Mouse (Mus musculus): ENCODE results near the gene Lipa. TPM values are rescaled to one million over a fixed set of nuclear protein-coding genes. Genes with fewer than 3 reads are reported as not detected.

The Lipa gene
- total and polyA plus RNA-seq, 2 experiments from 2014 or later: 18.9 to 20.3 TPM

DNA sequence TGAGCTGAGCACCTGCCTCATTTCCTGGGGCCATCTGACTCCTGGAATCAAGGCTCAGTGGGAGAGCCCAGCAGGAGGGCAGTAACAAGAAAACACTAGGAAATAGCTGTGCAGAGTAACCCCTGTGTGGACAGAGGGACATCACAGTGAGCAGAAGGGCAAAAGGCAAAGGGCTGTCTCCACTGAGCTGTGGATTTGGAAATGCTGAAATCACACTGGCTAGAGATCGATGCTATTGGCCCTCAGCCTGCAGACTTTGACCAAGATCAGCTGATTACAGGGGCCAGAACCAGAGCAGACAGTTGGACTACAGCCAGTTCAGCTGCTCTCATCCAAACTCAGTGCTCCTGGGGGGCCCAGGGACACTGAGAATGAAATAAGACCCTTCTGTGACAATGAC, 30.9 kb downstream of the Lipa start:
- H3K27me3 ChIP-seq (ENCODE audit: insufficient read depth, low read length): no peaks in the 10 kb centered on the region
- TF ChIP-seq CTCF (IDR thresholded peaks at IDR 0.05; ENCODE audit: low read depth): no peak
- no peak overlapping the region for H3K4me3 ChIP-seq (ENCODE audit: low read length)
- DNase-seq (ENCODE audit: low spot score): no peak
- H3K4me1 ChIP-seq (ENCODE audit: insufficient read depth, low read length): no peaks in the 10 kb centered on the region
- H3K36me3 ChIP-seq (ENCODE audit: insufficient read depth, low read length): no peaks in the 10 kb centered on the region
- no peak overlapping the region for H3K27ac ChIP-seq
- no peak overlapping the region for H3K9ac ChIP-seq (replicated peaks; ENCODE audit: low read length)
- ATAC-seq: no peak
- no peak overlapping the region for H3K4me2 ChIP-seq (ENCODE audit: low read depth, low read length)
- 39% methylated on average over 1 of the region's 1 CpGs for WGBS
- no peaks in the 10 kb centered on the region for H3K9me3 ChIP-seq (ENCODE audit: low read length)

DNA sequence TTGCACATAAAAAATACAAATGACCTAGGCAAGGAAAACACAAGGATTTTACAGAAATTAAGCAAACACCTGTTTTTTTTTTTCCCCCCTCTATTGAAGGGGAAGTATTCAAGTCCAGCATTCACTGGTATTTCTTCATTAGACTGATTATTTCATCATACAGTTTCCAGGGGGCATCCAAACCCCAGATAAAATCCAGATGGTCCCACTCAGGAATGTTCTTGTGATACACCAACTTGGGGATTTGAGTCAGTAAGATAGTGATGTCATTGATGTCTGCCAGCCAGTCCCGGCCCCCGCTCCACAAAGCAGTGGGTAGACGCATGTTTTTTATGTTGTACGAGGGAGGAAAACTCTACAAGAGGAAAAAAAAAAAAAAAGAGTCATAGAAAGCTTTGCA, 33.4 kb downstream of the Lipa start:
- Histone ChIP-seq H3K36me3 (ENCODE audit: insufficient read depth, low read length) (no peaks in the 10 kb centered on the region), H3K9ac (replicated peaks; ENCODE audit: low read length) (no peak overlapping the region), H3K4me1 (ENCODE audit: insufficient read depth, low read length) (no peaks in the 10 kb centered on the region), H3K27ac (no peak overlapping the region), H3K4me2 (ENCODE audit: low read depth, low read length) (no peak overlapping the region), H3K27me3 (ENCODE audit: insufficient read depth, low read length) (no peaks in the 10 kb centered on the region), H3K9me3 (ENCODE audit: low read length) (no peaks in the 10 kb centered on the region), H3K4me3 (ENCODE audit: low read length) (no peak overlapping the region)
- TF ChIP-seq CTCF (IDR thresholded peaks at IDR 0.05; ENCODE audit: low read depth): no peak
- WGBS: 92% methylated on average over 4 of the region's 4 CpGs
- no peak for ATAC-seq
- no peak for DNase-seq (ENCODE audit: low spot score)

DNA sequence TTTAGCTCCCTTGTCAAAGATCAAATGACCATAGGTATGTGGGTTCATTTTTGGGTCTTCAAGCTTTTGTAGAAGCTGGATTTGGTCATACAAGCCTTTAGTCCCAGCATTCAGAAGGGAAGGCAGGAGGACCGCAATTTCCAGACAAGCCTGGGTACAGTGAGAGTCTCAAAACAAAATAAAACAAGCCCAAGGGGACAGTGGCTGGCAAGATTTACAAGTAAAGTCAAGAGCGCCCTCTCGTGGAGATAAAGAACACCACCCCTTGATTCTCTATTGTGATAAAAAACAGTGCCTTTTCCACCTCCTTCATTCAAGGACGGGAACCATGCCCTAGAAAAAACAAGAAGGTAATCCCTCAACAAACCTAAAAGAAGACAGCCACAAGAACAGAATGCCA, 43.7 kb downstream of the Lipa start:
- no peaks in the 10 kb centered on the region for H3K36me3 ChIP-seq (ENCODE audit: insufficient read depth, low read length)
- no peaks in the 10 kb centered on the region for H3K4me1 ChIP-seq (ENCODE audit: insufficient read depth, low read length)
- no peak overlapping the region for H3K27ac ChIP-seq
- H3K4me3 ChIP-seq (ENCODE audit: low read length): no peak overlapping the region
- no peak overlapping the region for H3K4me2 ChIP-seq (ENCODE audit: low read depth, low read length)
- WGBS: 13% methylated on average over 4 of the region's 4 CpGs
- H3K27me3 ChIP-seq (ENCODE audit: insufficient read depth, low read length): no peaks in the 10 kb centered on the region
- no peak for ATAC-seq
- peak; percentile 71 for DNase-seq (ENCODE audit: low spot score)
- H3K9me3 ChIP-seq (ENCODE audit: low read length): no peaks in the 10 kb centered on the region
- no peak overlapping the region for H3K9ac ChIP-seq (replicated peaks; ENCODE audit: low read length)
- TF ChIP-seq CTCF (IDR thresholded peaks at IDR 0.05; ENCODE audit: low read depth): peak; percentile 64

DNA sequence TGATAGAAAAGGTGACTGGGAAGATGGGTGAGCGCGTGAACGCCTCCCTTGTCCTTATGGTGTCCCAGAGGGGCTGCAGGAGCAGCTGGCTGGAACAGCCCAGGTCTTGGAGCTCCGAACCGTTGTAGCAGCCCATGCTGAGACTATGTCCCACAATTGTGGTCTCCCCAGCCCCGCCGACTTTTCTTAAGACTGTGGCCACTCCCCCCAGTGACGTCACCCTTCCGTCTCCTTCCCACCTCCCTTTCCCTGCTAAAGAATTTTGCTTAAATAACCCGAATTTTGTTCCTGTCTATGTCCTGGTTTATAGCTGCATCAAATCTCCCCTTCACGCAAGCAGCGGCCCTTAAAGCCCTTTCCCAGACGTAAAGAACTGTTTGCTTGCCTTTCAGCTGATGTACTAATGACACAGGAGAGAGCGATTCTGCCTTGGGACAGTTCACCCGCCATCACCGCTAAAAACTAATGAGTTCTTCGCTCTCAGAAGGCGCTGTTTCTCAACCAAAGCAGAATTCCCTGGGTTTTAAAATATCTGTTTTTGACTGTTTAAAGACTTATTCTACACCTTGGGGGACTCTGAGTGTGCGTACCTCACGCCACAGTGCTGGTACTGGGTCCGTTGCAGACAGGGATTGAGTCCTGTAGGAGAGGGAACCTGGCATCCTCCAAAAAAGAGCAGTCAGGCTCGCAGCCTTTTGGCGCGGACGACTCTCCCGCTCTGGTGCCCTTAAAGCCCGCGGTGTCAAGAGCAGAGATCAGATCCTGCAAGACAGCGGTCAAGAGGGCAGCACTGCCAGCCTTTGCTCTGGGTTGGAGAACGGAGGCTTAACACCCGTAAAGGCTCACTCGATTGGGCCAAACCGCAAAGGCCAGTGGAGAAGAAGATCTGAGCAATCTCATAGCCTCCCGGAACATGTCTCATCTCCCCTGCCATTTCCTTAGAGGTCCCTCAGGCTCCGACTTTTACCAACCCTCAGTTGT, 52.0 kb downstream of the Lipa start, which contains the start of gene Ch25h:
Ch25h (minus strand) TSS at position 174 of the 981 bp plus-strand sequence.
- Histone ChIP-seq H3K9ac (replicated peaks; ENCODE audit: low read length) (peak within 1 kb of the TSS; percentile 50; the same call in 1 of the 2 replicates), H3K4me3 (ENCODE audit: low read length) (peak within 1 kb of the TSS; percentile 48), H3K4me1 (ENCODE audit: insufficient read depth, low read length) (no peaks in the 10 kb centered on the region), H3K4me2 (ENCODE audit: low read depth, low read length) (peak within 1 kb of the TSS; percentile 89), H3K9me3 (ENCODE audit: low read length) (no peaks in the 10 kb centered on the region), H3K36me3 (ENCODE audit: insufficient read depth, low read length) (no peaks in the 10 kb centered on the region), H3K27ac (no peak within 1 kb of the TSS), H3K27me3 (ENCODE audit: insufficient read depth, low read length) (0 out of 2 replicates have a peak, but pooled peaks cover 11% of the 10 kb centered on the region)
- peak; percentile 84 for ATAC-seq
- peak; percentile 57 for DNase-seq (ENCODE audit: low spot score)
- WGBS: 3% methylated on average over 35 of the region's 35 CpGs
- no peak for TF ChIP-seq CTCF (IDR thresholded peaks at IDR 0.05; ENCODE audit: low read depth)

DNA sequence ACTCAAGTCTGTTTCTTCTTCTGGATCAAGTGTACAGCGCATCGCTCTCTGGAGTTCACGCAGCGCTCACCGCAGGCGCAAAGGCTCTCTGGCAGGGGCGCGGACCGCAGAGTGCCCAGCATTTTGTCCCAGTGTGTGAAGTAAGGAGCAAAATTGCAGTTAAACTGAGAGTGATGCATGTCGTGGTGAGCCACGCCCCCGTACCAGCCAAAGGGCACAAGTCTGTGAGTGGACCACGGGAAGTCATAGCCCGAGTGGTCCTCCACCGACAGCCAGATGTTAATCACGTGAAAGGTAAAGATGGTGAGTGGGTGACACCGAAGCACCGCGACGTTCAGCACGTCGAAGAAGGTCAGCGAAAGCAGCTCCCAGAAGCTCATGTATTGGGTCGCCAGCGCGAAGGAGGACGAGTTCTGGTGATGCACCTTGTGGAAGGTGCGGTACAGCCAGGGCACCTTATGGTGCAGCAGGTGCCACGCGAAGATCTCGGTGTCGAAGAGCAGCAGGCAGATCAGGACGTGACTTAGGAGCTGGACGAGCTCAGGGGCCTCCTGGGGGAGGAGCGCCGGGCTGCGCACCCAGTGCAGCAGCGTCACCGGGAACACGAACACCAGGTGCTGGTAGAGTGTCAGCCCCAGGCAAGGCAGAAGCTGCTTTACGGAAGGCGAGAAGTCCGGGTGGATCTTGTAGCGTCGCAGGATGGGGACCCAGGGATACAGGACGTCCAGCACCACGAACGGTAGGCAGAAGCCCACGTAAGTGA, 52.9 kb downstream of the Lipa start:
- ATAC-seq (peak; percentile 79), DNase-seq (ENCODE audit: low spot score) (peak; percentile 8)
- Histone ChIP-seq H3K9ac (replicated peaks; ENCODE audit: low read length) (peak overlapping the region; percentile 50; the same call in 1 of the 2 replicates), H3K4me3 (ENCODE audit: low read length) (peak overlapping the region; percentile 48), H3K36me3 (ENCODE audit: insufficient read depth, low read length) (no peaks in the 10 kb centered on the region), H3K4me1 (ENCODE audit: insufficient read depth, low read length) (no peaks in the 10 kb centered on the region), H3K4me2 (ENCODE audit: low read depth, low read length) (peak overlapping the region; percentile 89), H3K27ac (no peak overlapping the region), H3K27me3 (ENCODE audit: insufficient read depth, low read length) (0 out of 2 replicates have a peak, but pooled peaks cover 11% of the 10 kb centered on the region), H3K9me3 (ENCODE audit: low read length) (no peaks in the 10 kb centered on the region)
- TF ChIP-seq CTCF (IDR thresholded peaks at IDR 0.05; ENCODE audit: low read depth): no peak
- WGBS: 4% methylated on average over 49 of the region's 49 CpGs

DNA sequence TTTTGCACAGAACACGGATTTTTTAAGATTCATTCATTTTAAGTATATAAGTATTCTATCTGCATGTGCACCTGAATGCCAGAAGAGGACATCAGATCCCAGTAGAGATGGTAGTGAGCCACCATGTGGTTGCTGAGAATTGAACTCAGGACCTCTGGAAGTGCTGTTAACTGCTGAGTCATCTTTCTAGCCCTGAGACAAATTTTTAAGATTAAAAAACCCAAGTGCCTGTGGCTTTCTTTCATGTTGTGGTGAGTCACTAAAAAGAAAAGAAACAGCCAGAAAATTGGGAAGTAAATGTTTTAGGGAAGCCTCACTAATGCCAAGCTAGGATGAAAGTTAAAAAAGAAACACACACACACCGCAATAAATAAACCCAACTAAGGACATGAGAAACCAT, 55.6 kb downstream of the Lipa start:
- no peaks in the 10 kb centered on the region for H3K36me3 ChIP-seq (ENCODE audit: insufficient read depth, low read length)
- no peak overlapping the region for H3K9ac ChIP-seq (replicated peaks; ENCODE audit: low read length)
- 0 out of 2 replicates have a peak, but pooled peaks cover 11% of the 10 kb centered on the region for H3K27me3 ChIP-seq (ENCODE audit: insufficient read depth, low read length)
- H3K4me2 ChIP-seq (ENCODE audit: low read depth, low read length): no peak overlapping the region
- no peak overlapping the region for H3K4me3 ChIP-seq (ENCODE audit: low read length)
- ATAC-seq (no peak), DNase-seq (ENCODE audit: low spot score) (no peak)
- no peak overlapping the region for H3K27ac ChIP-seq
- WGBS: 78% methylated on average over 2 of the region's 2 CpGs
- no peaks in the 10 kb centered on the region for H3K9me3 ChIP-seq (ENCODE audit: low read length)
- H3K4me1 ChIP-seq (ENCODE audit: insufficient read depth, low read length): no peaks in the 10 kb centered on the region
- TF ChIP-seq CTCF (IDR thresholded peaks at IDR 0.05; ENCODE audit: low read depth): no peak
